Mouse (Mus musculus): ENCODE measurements around the gene Rbpjl. TPM values are rescaled to one million over a fixed set of nuclear protein-coding genes. Genes with fewer than 3 reads are reported as not detected.
A peak's percentile ranks its signal among the peaks of the same experiment; 100 is the strongest.

Rbpjl gene
- total and polyA plus RNA-seq, 2 experiments: 0.18 TPM; not detected in 1

DNA sequence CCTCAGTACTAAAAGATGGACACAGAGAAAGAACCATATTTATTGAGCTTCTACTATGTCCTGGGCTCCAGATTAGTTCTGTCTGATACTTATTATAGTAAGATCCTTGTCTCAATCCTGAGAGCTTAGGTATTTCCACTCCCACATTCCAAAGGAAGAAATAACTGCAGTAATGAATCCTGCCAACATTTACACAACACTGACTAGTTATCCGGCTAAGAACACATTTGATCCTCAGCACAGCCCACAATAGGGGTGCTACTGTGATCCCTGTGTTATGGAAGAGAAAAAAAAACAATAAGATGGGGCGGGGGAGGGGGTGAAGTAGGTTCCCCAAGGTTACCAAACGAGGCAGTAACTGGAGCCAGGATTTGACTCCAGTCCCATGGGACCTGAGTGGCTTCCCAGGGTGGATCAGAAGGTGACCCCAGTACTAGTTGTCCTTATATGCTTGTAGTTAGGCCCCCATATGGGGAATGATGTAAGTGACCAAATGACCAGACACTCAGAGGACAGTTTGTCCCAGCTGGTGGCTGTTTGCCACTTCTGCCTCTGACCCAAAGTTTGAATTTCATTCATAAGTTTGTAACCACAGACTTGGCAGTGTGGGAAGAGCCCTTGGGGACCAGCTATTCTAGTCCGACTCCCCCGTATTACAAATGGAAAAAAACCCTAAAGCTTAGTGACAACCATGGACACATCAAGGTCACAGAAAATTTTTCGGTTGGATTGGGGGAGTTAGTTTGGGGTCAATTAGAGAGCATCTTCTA lies 52.7 kb downstream of the Rbpjl start:
- 26% methylated on average over 6 of the region's 6 CpGs for WGBS
- Histone ChIP-seq H3K27me3 (ENCODE audit: control insufficient read depth, insufficient read depth, low read length) (no peaks in the 10 kb centered on the region), H3K9ac (ENCODE audit: low read depth, low read length) (peak overlapping the region; percentile 34), H3K36me3 (ENCODE audit: control insufficient read depth, insufficient read depth, low read length) (no peaks in the 10 kb centered on the region), H3K79me2 (ENCODE audit: control insufficient read depth, insufficient read depth, low read length) (no peaks in the 10 kb centered on the region), H3K4me1 (ENCODE audit: control insufficient read depth, insufficient read depth, low read length) (peaks cover 24% of the 10 kb centered on the region), H3K4me3 (ENCODE audit: insufficient read depth, low read depth, low read length) (peak overlapping the region; percentile 17; the same call in 1 of the 2 replicates), H3K27ac (replicated peaks; ENCODE audit: insufficient read depth, low read depth, low read length) (peak overlapping the region; percentile 99)
- TF ChIP-seq POLR2A (IDR thresholded peaks at IDR 0.05; ENCODE audit: extremely low read depth, insufficient read depth, low read length) (no peak), CTCF (IDR thresholded peaks at IDR 0.05; ENCODE audit: low read depth, low read length) (no peak)
- DNase-seq (ENCODE audit: extremely low read depth, low read depth, low spot score): peak; percentile 85

- TF ChIP-seq CTCF (IDR thresholded peaks at IDR 0.05; ENCODE audit: low read depth, low read length) (no peak), POLR2A (IDR thresholded peaks at IDR 0.05; ENCODE audit: extremely low read depth, insufficient read depth, low read length) (no peak)
- no peaks in the 10 kb centered on the region for H3K27me3 ChIP-seq (ENCODE audit: control insufficient read depth, insufficient read depth, low read length)
- H3K79me2 ChIP-seq (ENCODE audit: control insufficient read depth, insufficient read depth, low read length): peaks cover 4% of the 10 kb centered on the region; the same call in 1 of the 2 replicates
- DNase-seq (ENCODE audit: extremely low read depth, low read depth, low spot score): peak; percentile 65
- WGBS: 41% methylated on average over 1 of the region's 1 CpGs
- peak overlapping the region; percentile 99 for H3K27ac ChIP-seq (replicated peaks; ENCODE audit: insufficient read depth, low read depth, low read length)
- H3K36me3 ChIP-seq (ENCODE audit: control insufficient read depth, insufficient read depth, low read length): no peaks in the 10 kb centered on the region
- H3K4me1 ChIP-seq (ENCODE audit: control insufficient read depth, insufficient read depth, low read length): peaks cover 24% of the 10 kb centered on the region
- H3K9ac ChIP-seq (ENCODE audit: low read depth, low read length): peak overlapping the region; percentile 67
- H3K4me3 ChIP-seq (ENCODE audit: insufficient read depth, low read depth, low read length): no peak overlapping the region
Observed at GRCm38 (mm10) chr2:164456413-164456812, 53.5 kb downstream of the Rbpjl start.

GRCm38 (mm10) chr2:164456864-164457300 lies 53.9 kb downstream of the Rbpjl start, which contains the start of gene Sys1:
Sys1 (plus strand) TSS chr2:164456964.
- WGBS: 4% methylated on average over 7 of the region's 7 CpGs

GRCm38 (mm10) chr2:164457942-164458341 lies 55.0 kb downstream of the Rbpjl start:
- no peaks in the 10 kb centered on the region for H3K36me3 ChIP-seq (ENCODE audit: control insufficient read depth, insufficient read depth, low read length)
- DNase-seq (ENCODE audit: extremely low read depth, low read depth, low spot score): peak; percentile 97
- peak overlapping the region; percentile 80 for H3K9ac ChIP-seq (ENCODE audit: low read depth, low read length)
- H3K27me3 ChIP-seq (ENCODE audit: control insufficient read depth, insufficient read depth, low read length): no peaks in the 10 kb centered on the region
- 13% methylated on average over 7 of the region's 7 CpGs for WGBS
- peaks cover 6% of the 10 kb centered on the region; the same call in 1 of the 2 replicates for H3K79me2 ChIP-seq (ENCODE audit: control insufficient read depth, insufficient read depth, low read length)
- H3K4me3 ChIP-seq (ENCODE audit: insufficient read depth, low read depth, low read length): peak overlapping the region; percentile 21
- peaks cover 29% of the 10 kb centered on the region for H3K4me1 ChIP-seq (ENCODE audit: control insufficient read depth, insufficient read depth, low read length)
- H3K27ac ChIP-seq (replicated peaks; ENCODE audit: insufficient read depth, low read depth, low read length): peak overlapping the region; percentile 99
- TF ChIP-seq CTCF (IDR thresholded peaks at IDR 0.05; ENCODE audit: low read depth, low read length) (no peak), POLR2A (IDR thresholded peaks at IDR 0.05; ENCODE audit: extremely low read depth, insufficient read depth, low read length) (no peak)

More at GRCm38 (mm10) chr2:164456864-164457300, 53.9 kb downstream of the Rbpjl start, which contains the start of gene Sys1:
- Histone ChIP-seq H3K36me3 (ENCODE audit: control insufficient read depth, insufficient read depth, low read length) (no peaks in the 10 kb centered on the region), H3K9ac (ENCODE audit: low read depth, low read length) (peak within 1 kb of the TSS; percentile 80), H3K4me3 (ENCODE audit: insufficient read depth, low read depth, low read length) (peak within 1 kb of the TSS; percentile 21), H3K4me1 (ENCODE audit: control insufficient read depth, insufficient read depth, low read length) (peaks cover 27% of the 10 kb centered on the region), H3K27me3 (ENCODE audit: control insufficient read depth, insufficient read depth, low read length) (no peaks in the 10 kb centered on the region), H3K27ac (replicated peaks; ENCODE audit: insufficient read depth, low read depth, low read length) (peak within 1 kb of the TSS; percentile 99), H3K79me2 (ENCODE audit: control insufficient read depth, insufficient read depth, low read length) (peaks cover 6% of the 10 kb centered on the region; the same call in 1 of the 2 replicates)
- TF ChIP-seq CTCF (IDR thresholded peaks at IDR 0.05; ENCODE audit: low read depth, low read length) (no peak), POLR2A (IDR thresholded peaks at IDR 0.05; ENCODE audit: extremely low read depth, insufficient read depth, low read length) (no peak)
- peak; percentile 59 for DNase-seq (ENCODE audit: extremely low read depth, low read depth, low spot score)

- 16% methylated on average over 8 of the region's 8 CpGs for WGBS
- no peaks in the 10 kb centered on the region; the same call in 1 of the 2 replicates for H3K36me3 ChIP-seq (ENCODE audit: control insufficient read depth, insufficient read depth, low read length)
- TF ChIP-seq CTCF (IDR thresholded peaks at IDR 0.05; ENCODE audit: low read depth, low read length) (no peak), POLR2A (IDR thresholded peaks at IDR 0.05; ENCODE audit: extremely low read depth, insufficient read depth, low read length) (no peak)
- DNase-seq (ENCODE audit: extremely low read depth, low read depth, low spot score): peak; percentile 100
- no peak overlapping the region for H3K4me3 ChIP-seq (ENCODE audit: insufficient read depth, low read depth, low read length)
- H3K4me1 ChIP-seq (ENCODE audit: control insufficient read depth, insufficient read depth, low read length): peaks cover 29% of the 10 kb centered on the region
- H3K27me3 ChIP-seq (ENCODE audit: control insufficient read depth, insufficient read depth, low read length): no peaks in the 10 kb centered on the region
- peak overlapping the region; percentile 25; the same call in 1 of the 2 replicates for H3K9ac ChIP-seq (ENCODE audit: low read depth, low read length)
- peaks cover 6% of the 10 kb centered on the region; the same call in 1 of the 2 replicates for H3K79me2 ChIP-seq (ENCODE audit: control insufficient read depth, insufficient read depth, low read length)
- peak overlapping the region; percentile 99 for H3K27ac ChIP-seq (replicated peaks; ENCODE audit: insufficient read depth, low read depth, low read length)
Observed at GRCm38 (mm10) chr2:164458535-164458934, 55.6 kb downstream of the Rbpjl start.

All from liver, adult 2 months (tissue).